Mouse (Mus musculus): ENCODE measurements at regions not wholly inside any gene's neighbourhood (a gene's known extent, or its start where the extent isn't known, plus 50 kb on each side); places are given as distances from the start of the nearest gene placed in this dataset.

DNA sequence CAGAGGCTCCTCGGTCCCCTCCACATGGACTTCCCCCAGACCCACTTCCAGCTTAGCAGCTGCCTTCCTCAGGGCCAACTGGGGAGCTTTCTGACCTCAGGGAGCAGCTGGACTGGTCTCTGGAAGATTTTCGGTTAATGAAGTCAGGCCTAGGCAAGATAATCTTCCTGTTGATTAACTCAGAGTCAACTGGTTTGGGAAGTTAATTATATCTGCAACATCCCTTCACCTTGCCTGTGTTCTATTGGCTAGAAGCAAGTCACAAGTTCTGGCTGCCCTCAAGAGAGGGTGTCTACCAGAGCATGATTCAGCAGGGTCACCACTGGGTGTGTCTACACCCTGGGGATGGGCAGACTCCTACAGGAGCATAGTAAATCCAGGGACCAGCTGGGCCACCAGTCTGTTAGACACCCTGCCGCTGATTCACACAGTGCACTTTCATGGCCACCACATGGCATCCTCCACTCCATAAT, 53.9 kb upstream of the Maml3 start:
- no peak overlapping the region for H3K4me2 ChIP-seq (replicated peaks; ENCODE audit: low read depth, low read length)
- peaks cover 6% of the 10 kb centered on the region; the same call in 1 of the 2 replicates for H3K9me3 ChIP-seq (ENCODE audit: control insufficient read depth, low read length)
- no peaks in the 10 kb centered on the region for H3K27me3 ChIP-seq (ENCODE audit: control insufficient read depth, insufficient read depth, low read length)
- H3K27ac ChIP-seq (ENCODE audit: low read depth, low read length), result no peak overlapping the region
- no peak overlapping the region for H3K4me3 ChIP-seq (ENCODE audit: low read length)
- no peak for ATAC-seq (ENCODE audit: low FRiP score, low TSS enrichment)
- H3K36me3 ChIP-seq (ENCODE audit: control insufficient read depth, insufficient read depth, low read length), result no peaks in the 10 kb centered on the region
- H3K9ac ChIP-seq (ENCODE audit: low read depth, low read length), result no peak overlapping the region
- WGBS, result 73% methylated on average over 3 of the region's 3 CpGs
- H3K4me1 ChIP-seq (ENCODE audit: control insufficient read depth, insufficient read depth, low read length), result peaks cover 4% of the 10 kb centered on the region; the same call in 1 of the 2 replicates

GRCm38 (mm10) chr3:52161688-52162087, 56.8 kb upstream of the Maml3 start:
- ATAC-seq (ENCODE audit: low FRiP score, low TSS enrichment), result 0 out of 2 replicates have a peak, but pooled peaks have one; percentile 32
- Histone ChIP-seq H3K27me3 (ENCODE audit: control insufficient read depth, insufficient read depth, low read length) (no peaks in the 10 kb centered on the region), H3K9ac (ENCODE audit: low read depth, low read length) (no peak overlapping the region), H3K9me3 (ENCODE audit: control insufficient read depth, low read length) (no peaks in the 10 kb centered on the region), H3K4me2 (replicated peaks; ENCODE audit: low read depth, low read length) (no peak overlapping the region), H3K4me1 (ENCODE audit: control insufficient read depth, insufficient read depth, low read length) (peaks cover 5% of the 10 kb centered on the region; the same call in 1 of the 2 replicates), H3K36me3 (ENCODE audit: control insufficient read depth, insufficient read depth, low read length) (no peaks in the 10 kb centered on the region), H3K4me3 (ENCODE audit: low read length) (no peak overlapping the region), H3K27ac (ENCODE audit: low read depth, low read length) (no peak overlapping the region)
- WGBS, result 52% methylated on average over 3 of the region's 3 CpGs

DNA sequence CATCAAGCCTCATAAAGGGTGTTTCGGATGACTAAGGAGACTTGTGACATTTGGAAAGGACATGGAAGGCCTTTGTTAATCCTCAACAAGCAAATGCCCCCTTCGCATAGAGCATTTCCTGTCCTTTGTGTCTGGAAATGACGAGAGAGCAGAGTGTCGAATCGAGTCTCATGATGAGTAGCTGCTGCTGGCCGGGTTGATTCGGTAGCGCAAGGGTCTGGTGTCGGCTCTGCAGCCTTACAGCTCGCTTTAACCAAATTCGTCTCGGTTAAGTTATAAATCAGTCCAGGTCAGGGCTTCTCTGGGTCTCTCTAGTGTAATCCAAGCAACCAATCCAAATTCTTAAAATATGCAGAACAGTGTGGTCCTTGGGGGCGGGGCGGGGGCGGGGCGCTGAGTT, 59.1 kb upstream of the Maml3 start:
- Histone ChIP-seq H3K9me3 (ENCODE audit: control insufficient read depth, low read length) (no peaks in the 10 kb centered on the region), H3K9ac (ENCODE audit: low read depth, low read length) (0 out of 2 replicates have a peak overlapping the region, but pooled peaks have one; percentile 34), H3K27ac (ENCODE audit: low read depth, low read length) (no peak overlapping the region), H3K4me2 (replicated peaks; ENCODE audit: low read depth, low read length) (no peak overlapping the region; the same call in 1 of the 2 replicates), H3K36me3 (ENCODE audit: control insufficient read depth, insufficient read depth, low read length) (no peaks in the 10 kb centered on the region), H3K4me1 (ENCODE audit: control insufficient read depth, insufficient read depth, low read length) (peaks cover 6% of the 10 kb centered on the region; the same call in 1 of the 2 replicates), H3K4me3 (ENCODE audit: low read length) (no peak overlapping the region), H3K27me3 (ENCODE audit: control insufficient read depth, insufficient read depth, low read length) (no peaks in the 10 kb centered on the region)
- peak; percentile 71 for ATAC-seq (ENCODE audit: low FRiP score, low TSS enrichment)
- WGBS, result 45% methylated on average over 16 of the region's 16 CpGs

- Histone ChIP-seq H3K4me3 (ENCODE audit: low read length) (no peak overlapping the region), H3K4me2 (replicated peaks; ENCODE audit: low read depth, low read length) (no peak overlapping the region), H3K9ac (ENCODE audit: low read depth, low read length) (no peak overlapping the region), H3K9me3 (ENCODE audit: control insufficient read depth, low read length) (no peaks in the 10 kb centered on the region), H3K27ac (ENCODE audit: low read depth, low read length) (no peak overlapping the region), H3K27me3 (ENCODE audit: control insufficient read depth, insufficient read depth, low read length) (no peaks in the 10 kb centered on the region), H3K36me3 (ENCODE audit: control insufficient read depth, insufficient read depth, low read length) (no peaks in the 10 kb centered on the region), H3K4me1 (ENCODE audit: control insufficient read depth, insufficient read depth, low read length) (peaks cover 9% of the 10 kb centered on the region; the same call in 1 of the 2 replicates)
- ATAC-seq (ENCODE audit: low FRiP score, low TSS enrichment), result peak; percentile 58; the same call in 1 of the 2 replicates
- WGBS, result 57% methylated on average over 7 of the region's 7 CpGs
These were observed 62.5 kb upstream of the Maml3 start for GRCm38 (mm10) chr3:52167420-52167819.

DNA sequence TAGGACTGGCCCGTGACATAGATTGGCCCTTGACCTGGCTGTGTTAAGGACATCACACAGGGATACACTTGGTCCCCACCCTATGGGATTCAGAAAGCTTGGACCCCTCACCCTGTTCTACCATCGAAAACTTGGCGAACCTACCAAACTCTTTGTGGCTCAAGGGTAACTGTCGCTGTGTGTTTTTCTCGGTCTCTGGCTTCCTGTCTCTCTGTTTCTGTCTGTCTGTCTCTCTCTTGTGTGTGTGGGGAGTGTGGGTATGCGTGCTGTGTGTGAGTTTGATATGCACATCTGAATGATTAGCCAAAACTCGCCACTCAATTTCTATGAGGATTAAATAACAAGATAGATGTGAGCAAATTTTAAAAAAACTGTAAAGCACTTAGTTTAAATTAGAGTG, 66.0 kb upstream of the Maml3 start:
- ATAC-seq (ENCODE audit: low FRiP score, low TSS enrichment), result no peak
- Histone ChIP-seq H3K36me3 (ENCODE audit: control insufficient read depth, insufficient read depth, low read length) (no peaks in the 10 kb centered on the region), H3K4me2 (replicated peaks; ENCODE audit: low read depth, low read length) (no peak overlapping the region), H3K9me3 (ENCODE audit: control insufficient read depth, low read length) (no peaks in the 10 kb centered on the region), H3K27ac (ENCODE audit: low read depth, low read length) (no peak overlapping the region), H3K4me1 (ENCODE audit: control insufficient read depth, insufficient read depth, low read length) (0 out of 2 replicates have a peak, but pooled peaks cover 4% of the 10 kb centered on the region), H3K4me3 (ENCODE audit: low read length) (no peak overlapping the region), H3K27me3 (ENCODE audit: control insufficient read depth, insufficient read depth, low read length) (no peaks in the 10 kb centered on the region), H3K9ac (ENCODE audit: low read depth, low read length) (no peak overlapping the region)
- 92% methylated on average over 7 of the region's 7 CpGs for WGBS

- H3K27me3 ChIP-seq (ENCODE audit: control insufficient read depth, insufficient read depth, low read length), result no peaks in the 10 kb centered on the region
- no peak for ATAC-seq (ENCODE audit: low FRiP score, low TSS enrichment)
- 0 out of 2 replicates have a peak, but pooled peaks cover 4% of the 10 kb centered on the region for H3K4me1 ChIP-seq (ENCODE audit: control insufficient read depth, insufficient read depth, low read length)
- H3K4me2 ChIP-seq (replicated peaks; ENCODE audit: low read depth, low read length), result no peak overlapping the region
- no peak overlapping the region for H3K4me3 ChIP-seq (ENCODE audit: low read length)
- WGBS, result 89% methylated on average over 5 of the region's 5 CpGs
- H3K9ac ChIP-seq (ENCODE audit: low read depth, low read length), result no peak overlapping the region
- no peaks in the 10 kb centered on the region for H3K36me3 ChIP-seq (ENCODE audit: control insufficient read depth, insufficient read depth, low read length)
- no peak overlapping the region for H3K27ac ChIP-seq (ENCODE audit: low read depth, low read length)
- H3K9me3 ChIP-seq (ENCODE audit: control insufficient read depth, low read length), result no peaks in the 10 kb centered on the region
These were observed 66.4 kb upstream of the Maml3 start for GRCm38 (mm10) chr3:52171303-52171702.

- Histone ChIP-seq H3K9ac (ENCODE audit: low read depth, low read length) (no peak overlapping the region), H3K27me3 (ENCODE audit: control insufficient read depth, insufficient read depth, low read length) (no peaks in the 10 kb centered on the region), H3K9me3 (ENCODE audit: control insufficient read depth, low read length) (no peaks in the 10 kb centered on the region), H3K4me1 (ENCODE audit: control insufficient read depth, insufficient read depth, low read length) (peaks cover 4% of the 10 kb centered on the region; the same call in 1 of the 2 replicates), H3K27ac (ENCODE audit: low read depth, low read length) (no peak overlapping the region), H3K4me3 (ENCODE audit: low read length) (no peak overlapping the region), H3K4me2 (replicated peaks; ENCODE audit: low read depth, low read length) (no peak overlapping the region), H3K36me3 (ENCODE audit: control insufficient read depth, insufficient read depth, low read length) (no peaks in the 10 kb centered on the region)
- ATAC-seq (ENCODE audit: low FRiP score, low TSS enrichment), result no peak
- WGBS, result 90% methylated on average over 1 of the region's 1 CpGs
These were observed 68.6 kb upstream of the Maml3 start for GRCm38 (mm10) chr3:52173490-52173889.

DNA sequence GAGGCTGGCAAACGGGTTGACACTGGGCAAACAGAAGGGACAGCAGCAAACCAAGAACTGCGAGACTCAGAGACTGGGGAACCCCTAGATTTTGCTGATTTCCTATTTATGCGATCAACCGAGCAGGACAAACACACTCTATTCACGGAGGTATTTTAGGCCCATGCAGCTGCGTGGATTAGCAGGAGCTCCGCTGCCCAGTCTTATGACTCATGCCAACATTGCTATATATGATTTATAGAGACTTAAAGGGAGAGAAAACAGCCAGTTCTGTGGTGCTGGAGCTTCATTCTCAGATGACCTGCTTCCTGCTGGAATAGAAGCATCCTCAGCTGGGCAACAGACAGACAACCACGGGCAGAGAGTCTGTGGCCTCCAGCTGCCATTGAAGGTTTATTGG, 71.2 kb upstream of the Maml3 start:
- Histone ChIP-seq H3K4me2 (replicated peaks; ENCODE audit: low read depth, low read length) (no peak overlapping the region), H3K27me3 (ENCODE audit: control insufficient read depth, insufficient read depth, low read length) (no peaks in the 10 kb centered on the region), H3K4me3 (ENCODE audit: low read length) (no peak overlapping the region), H3K9ac (ENCODE audit: low read depth, low read length) (no peak overlapping the region), H3K4me1 (ENCODE audit: control insufficient read depth, insufficient read depth, low read length) (peaks cover 21% of the 10 kb centered on the region), H3K9me3 (ENCODE audit: control insufficient read depth, low read length) (no peaks in the 10 kb centered on the region), H3K36me3 (ENCODE audit: control insufficient read depth, insufficient read depth, low read length) (no peaks in the 10 kb centered on the region), H3K27ac (ENCODE audit: low read depth, low read length) (no peak overlapping the region)
- ATAC-seq (ENCODE audit: low FRiP score, low TSS enrichment), result no peak
- 64% methylated on average over 8 of the region's 8 CpGs for WGBS

GRCm38 (mm10) chr3:52178851-52179250, 74.0 kb upstream of the Maml3 start:
- ATAC-seq (ENCODE audit: low FRiP score, low TSS enrichment), result no peak
- no peak overlapping the region for H3K4me3 ChIP-seq (ENCODE audit: low read length)
- H3K9ac ChIP-seq (ENCODE audit: low read depth, low read length), result peak overlapping the region; percentile 8; the same call in 1 of the 2 replicates
- H3K9me3 ChIP-seq (ENCODE audit: control insufficient read depth, low read length), result no peaks in the 10 kb centered on the region
- peak overlapping the region; percentile 35 for H3K4me2 ChIP-seq (replicated peaks; ENCODE audit: low read depth, low read length)
- no peaks in the 10 kb centered on the region for H3K27me3 ChIP-seq (ENCODE audit: control insufficient read depth, insufficient read depth, low read length)
- peaks cover 21% of the 10 kb centered on the region for H3K4me1 ChIP-seq (ENCODE audit: control insufficient read depth, insufficient read depth, low read length)
- 45% methylated on average over 9 of the region's 9 CpGs for WGBS
- H3K36me3 ChIP-seq (ENCODE audit: control insufficient read depth, insufficient read depth, low read length), result no peaks in the 10 kb centered on the region
- H3K27ac ChIP-seq (ENCODE audit: low read depth, low read length), result peak overlapping the region; percentile 84; the same call in 1 of the 2 replicates

Data from kidney, embryonic 14.5 days (tissue).